Mouse (Mus musculus) MN1 (cell line): ENCODE measurements around the gene Il1f10.

ENCODE experiments used
- DNase-seq: peaks from one replicate; pipeline ENCODE4 v3.0.0-alpha.2; 2016; ENCODE audit warnings: low spot score

Il1f10 gene

GRCm38 (mm10) chr2:24290896-24291295, at the start of gene Il1f10:
Il1f10 (plus strand) TSS chr2:24291196.
- DNase-seq: no peak

DNA sequence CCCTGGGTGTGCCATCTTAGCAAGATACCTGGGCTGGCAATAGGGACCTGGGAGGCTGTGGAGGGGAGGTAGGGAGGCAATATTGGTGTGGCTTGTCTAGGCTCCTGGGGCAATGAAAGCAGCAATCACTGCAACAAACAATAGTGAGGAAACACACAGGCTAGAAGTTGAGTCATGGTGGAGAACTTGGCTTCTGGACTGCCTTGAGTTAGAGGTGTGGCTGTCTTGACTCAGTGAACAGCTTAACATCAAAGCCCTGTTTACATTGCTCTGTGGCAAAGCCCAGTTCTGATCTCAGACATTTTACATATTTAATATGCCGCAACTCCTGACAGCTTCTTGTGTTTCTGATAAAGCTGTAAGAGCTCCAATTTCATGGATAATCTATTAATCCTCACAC, 23.5 kb upstream of the Il1f10 start:
- DNase-seq: no peak

- DNase-seq: no peak
Observed at GRCm38 (mm10) chr2:24273619-24274018, 17.4 kb upstream of the Il1f10 start.

DNA sequence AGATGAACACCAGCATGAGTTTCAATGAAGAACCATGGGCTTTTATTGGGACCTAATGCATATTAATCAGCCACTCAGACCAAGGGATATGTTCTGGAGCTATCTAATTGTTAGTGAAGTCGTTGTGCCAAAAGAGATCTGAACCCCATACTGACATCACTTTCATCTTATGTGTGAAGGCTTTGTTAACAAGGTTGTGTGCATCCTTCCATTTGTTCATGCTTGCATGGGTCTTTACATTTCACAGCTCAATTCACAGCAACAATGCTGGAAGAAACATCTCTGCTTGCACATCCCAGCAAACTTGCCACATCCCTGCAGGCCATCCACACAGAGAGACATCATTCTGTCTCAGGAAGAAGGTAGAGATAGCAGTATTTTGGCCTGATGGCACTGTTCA, 15.8 kb upstream of the Il1f10 start:
- DNase-seq: no peak

- no peak for DNase-seq
Observed at GRCm38 (mm10) chr2:24276654-24277053, 14.3 kb upstream of the Il1f10 start, which contains the start of gene Il1f5. Il1f5 (plus strand) TSS chr2:24276954.

- DNase-seq: no peak
Observed at GRCm38 (mm10) chr2:24294616-24295015, 3.6 kb downstream of the Il1f10 start.

GRCm38 (mm10) chr2:24296837-24297236, 5.8 kb downstream of the Il1f10 start:
- peak; percentile 22 for DNase-seq

DNA sequence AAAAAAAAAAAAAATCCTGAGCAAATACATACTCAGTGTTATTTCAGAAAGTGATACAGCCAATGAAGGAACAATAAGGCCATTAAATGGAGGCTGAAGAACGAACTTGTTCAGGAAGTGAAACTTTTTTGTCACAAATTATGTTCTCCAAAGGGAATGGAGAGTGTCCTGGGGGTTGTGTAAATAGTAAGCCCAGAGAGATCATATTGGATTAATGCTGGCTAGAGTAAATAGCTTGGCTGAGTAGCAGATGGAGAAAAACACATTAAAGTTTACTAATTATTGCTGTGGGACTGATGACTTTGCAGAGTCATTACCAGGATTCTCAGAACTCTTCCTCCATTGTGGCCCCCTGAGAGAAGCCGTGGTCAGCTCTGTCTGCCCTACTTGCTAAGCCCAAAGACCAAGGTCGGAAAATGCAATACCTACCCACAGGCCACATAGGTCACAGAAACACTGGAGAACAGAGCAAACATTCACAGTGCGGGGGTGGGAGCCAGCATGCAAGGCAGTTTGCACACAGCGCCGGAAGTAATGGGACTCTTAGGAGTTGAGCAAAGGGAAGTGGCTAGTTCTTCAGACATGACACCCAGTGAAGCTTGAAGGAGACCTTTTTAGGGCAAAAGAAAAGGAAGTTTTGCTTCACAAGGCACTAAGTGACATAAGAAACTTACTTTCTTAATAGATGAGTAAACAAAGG, 20.5 kb downstream of the Il1f10 start:
- no peak for DNase-seq

DNA sequence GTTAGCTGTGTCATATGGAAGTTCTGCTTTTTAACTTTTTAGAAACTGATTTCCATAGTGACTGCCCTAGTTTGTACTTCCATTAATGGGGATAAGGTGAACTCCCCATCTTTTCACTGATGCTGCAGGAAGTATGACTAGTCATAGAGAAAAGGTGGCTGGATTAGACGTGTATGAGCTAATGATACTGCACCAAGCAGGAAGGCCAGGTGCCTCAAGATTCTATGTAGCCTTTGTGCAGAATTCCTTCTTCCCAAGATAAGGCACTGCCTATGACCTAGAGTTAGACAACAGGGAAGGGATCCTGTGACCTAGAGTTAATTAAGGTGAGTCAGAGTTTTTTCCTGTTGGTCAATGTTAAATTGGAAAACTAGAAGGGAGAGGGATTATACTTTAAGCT, 25.9 kb downstream of the Il1f10 start:
- DNase-seq: no peak

DNA sequence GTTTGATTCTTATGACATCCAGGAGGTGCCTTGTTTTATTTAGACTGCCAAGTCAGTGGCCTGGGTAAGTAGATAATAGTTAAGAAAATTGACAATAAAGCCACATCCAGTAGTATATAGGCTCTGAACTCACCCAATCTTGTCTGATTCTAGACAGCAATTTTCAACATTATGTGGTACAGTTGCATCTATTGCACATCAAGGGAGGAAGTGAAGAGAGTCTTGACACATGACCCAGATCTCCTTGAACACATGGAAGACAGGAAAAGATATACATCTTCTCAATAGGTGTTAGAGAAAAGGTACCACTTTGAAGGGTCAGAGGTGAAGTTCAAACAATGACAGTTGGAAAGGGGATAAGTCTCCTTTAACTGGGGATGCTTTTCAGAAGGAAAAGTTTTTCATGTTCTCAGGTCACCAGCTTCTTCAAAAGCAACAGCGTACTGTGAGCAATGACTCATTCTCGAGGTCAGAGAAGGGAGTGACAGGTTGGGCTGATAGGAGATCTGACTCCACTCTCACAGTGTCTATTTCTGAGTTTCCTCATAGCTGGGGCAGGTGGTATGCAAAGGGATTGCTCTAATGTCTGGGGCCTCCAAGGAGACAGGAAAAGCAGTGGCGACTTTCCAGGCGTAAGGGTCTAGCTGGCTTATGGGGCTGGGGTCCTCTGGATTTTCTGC, 27.1 kb downstream of the Il1f10 start:
- DNase-seq: no peak

DNA sequence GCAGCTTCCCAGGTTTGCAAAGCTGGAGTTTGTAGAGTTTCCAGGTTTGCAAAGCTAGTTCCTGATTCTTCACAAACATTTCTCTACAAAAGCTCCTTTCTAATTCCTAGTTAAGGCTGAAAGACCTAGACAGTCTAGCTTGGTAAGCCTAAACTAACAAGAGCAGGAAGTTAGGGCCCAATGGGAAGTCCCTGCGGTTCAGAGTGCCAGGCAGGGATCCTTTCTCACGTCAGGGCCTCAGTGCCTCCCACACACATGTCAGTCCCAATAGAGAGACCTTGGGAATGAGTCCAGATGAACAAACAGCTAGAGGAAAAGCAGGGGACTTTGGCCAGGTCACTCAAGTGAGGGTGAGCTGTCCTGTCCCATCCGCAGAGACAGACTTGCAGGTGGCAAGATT, 44.3 kb downstream of the Il1f10 start:
- no peak for DNase-seq

GRCm38 (mm10) chr2:24336545-24336944, 45.5 kb downstream of the Il1f10 start, which contains the start of gene Il1rn:
Il1rn (plus strand) TSS chr2:24336853.
- no peak for DNase-seq

GRCm38 (mm10) chr2:24341395-24341885, 50.4 kb downstream of the Il1f10 start:
- no peak for DNase-seq
